Mouse (Mus musculus) thymus, adult 2 months (tissue): Measurements from ENCODE around the gene C130074G19Rik. TPM values are rescaled to one million over a fixed set of nuclear protein-coding genes. Genes with fewer than 3 reads are reported as not detected.

Source experiments
- DNase-seq: peaks from one replicate; pipeline ENCODE4 v3.0.0; 2021
- H3K27ac ChIP-seq: fragments of 200-500 bp; 2 replicates; pipeline ENCODE4 v1.5.1; 2012; ENCODE audit warnings: low read length, control low read depth; ENCODE audit not compliant: control insufficient read depth, insufficient read depth
- H3K27me3 ChIP-seq: fragments of 200-500 bp; 2 replicates; pipeline ENCODE4 v1.6.1; 2012; ENCODE audit warnings: mild to moderate bottlenecking, low read length, moderate library complexity, mixed read lengths; ENCODE audit not compliant: control insufficient read depth, insufficient read depth
- H3K36me3 ChIP-seq: fragments of 200-500 bp; 2 replicates; pipeline ENCODE4 v1.6.1; 2012; ENCODE audit warnings: mild to moderate bottlenecking, low read length, moderate library complexity; ENCODE audit not compliant: control insufficient read depth, insufficient read depth
- H3K4me1 ChIP-seq: fragments of 200-500 bp; replicated peaks from 2 replicates; pipeline ENCODE4 v1.6.1; 2012; ENCODE audit warnings: low read length; ENCODE audit not compliant: control insufficient read depth, insufficient read depth
- H3K4me3 ChIP-seq: fragments of 200-500 bp; 2 replicates; pipeline ENCODE4 v1.5.1; 2012; ENCODE audit warnings: mild to moderate bottlenecking, low read length, control low read depth, moderate library complexity; ENCODE audit not compliant: control insufficient read depth, insufficient read depth
- CTCF ChIP-seq: fragments of 200-500 bp; IDR thresholded peaks from 2 replicates; pipeline ENCODE4 v1.5.1; 2012; ENCODE audit warnings: mild to moderate bottlenecking, control low read depth, low read length, moderate library complexity, borderline replicate concordance; ENCODE audit not compliant: control insufficient read depth, poor library complexity, insufficient read depth; ENCODE audit errors: extremely low read depth
- POLR2A ChIP-seq: fragments of 200-500 bp; IDR thresholded peaks from 2 replicates; pipeline ENCODE4 v1.6.1; 2012; ENCODE audit warnings: mild to moderate bottlenecking, low read length, control low read depth, moderate library complexity; ENCODE audit not compliant: control insufficient read depth, poor library complexity, insufficient read depth; ENCODE audit errors: extremely low read depth
- WGBS: fragments of 180-500 bp; shearing (Covaris S2); methylation state at CpG from one replicate; pipeline ENCODE4 v1.1.7; 2018; 5-methylcytosine and 5-hydroxymethylcytosine counted together
- polyA plus RNA-seq: library from polyadenylated mRNA; depleted of rRNA; stranded (reverse); fragments of >200 nt; gene quantifications from 2 replicates; pipeline ENCODE4 v1.2.3, GENCODE M21; 2012

C130074G19Rik gene
- polyA plus RNA-seq, 1 experiment, result 3.2 TPM

- TF ChIP-seq POLR2A (no peak), CTCF (no peak)
- H3K36me3 ChIP-seq, result no peaks in the 10 kb centered on the region
- 94% methylated on average over 9 of the region's 9 CpGs for WGBS
- H3K27me3 ChIP-seq, result no peaks in the 10 kb centered on the region
- no peak for DNase-seq
- H3K27ac ChIP-seq, result no peak overlapping the region
- H3K4me1 ChIP-seq, result peaks cover 12% of the 10 kb centered on the region
- H3K4me3 ChIP-seq, result no peak overlapping the region
Measured at GRCm38 (mm10) chr1:184857216-184857615, 25.8 kb downstream of the C130074G19Rik start.

DNA sequence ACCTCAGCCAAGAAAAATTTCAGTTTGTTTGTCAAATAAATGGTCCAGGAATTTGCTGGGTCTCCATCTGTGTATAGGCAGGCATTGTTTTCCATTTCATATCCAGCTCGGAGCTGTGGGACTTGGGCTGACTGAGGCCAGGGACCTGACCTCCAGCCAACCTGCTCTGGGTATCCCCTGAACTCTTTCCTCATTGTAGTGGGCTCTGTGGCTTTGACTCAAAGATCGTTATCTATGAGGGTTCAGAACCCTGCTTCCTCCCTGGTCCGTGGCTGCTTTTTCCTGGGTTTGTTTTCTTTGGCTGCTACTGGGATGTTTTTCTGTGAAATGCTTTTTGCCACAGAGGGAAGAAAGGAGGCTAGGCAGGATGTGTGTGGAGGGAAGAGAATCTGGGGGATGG lies 29.1 kb downstream of the C130074G19Rik start:
- Histone ChIP-seq H3K4me3 (no peak overlapping the region), H3K36me3 (no peaks in the 10 kb centered on the region), H3K27ac (no peak overlapping the region), H3K27me3 (no peaks in the 10 kb centered on the region), H3K4me1 (peaks cover 20% of the 10 kb centered on the region)
- TF ChIP-seq CTCF (no peak), POLR2A (no peak)
- DNase-seq, result no peak
- 1% methylated on average over 3 of the region's 3 CpGs for WGBS

- peak; percentile 70 for DNase-seq
- Histone ChIP-seq H3K27me3 (no peaks in the 10 kb centered on the region), H3K27ac (no peak overlapping the region), H3K4me1 (peaks cover 20% of the 10 kb centered on the region), H3K4me3 (no peak overlapping the region), H3K36me3 (no peaks in the 10 kb centered on the region)
- TF ChIP-seq CTCF (peak; percentile 55; the same call in 1 of the 2 replicates), POLR2A (no peak)
- WGBS, result 7% methylated on average over 5 of the region's 5 CpGs
Measured at GRCm38 (mm10) chr1:184853339-184853738, 29.7 kb downstream of the C130074G19Rik start.

DNA sequence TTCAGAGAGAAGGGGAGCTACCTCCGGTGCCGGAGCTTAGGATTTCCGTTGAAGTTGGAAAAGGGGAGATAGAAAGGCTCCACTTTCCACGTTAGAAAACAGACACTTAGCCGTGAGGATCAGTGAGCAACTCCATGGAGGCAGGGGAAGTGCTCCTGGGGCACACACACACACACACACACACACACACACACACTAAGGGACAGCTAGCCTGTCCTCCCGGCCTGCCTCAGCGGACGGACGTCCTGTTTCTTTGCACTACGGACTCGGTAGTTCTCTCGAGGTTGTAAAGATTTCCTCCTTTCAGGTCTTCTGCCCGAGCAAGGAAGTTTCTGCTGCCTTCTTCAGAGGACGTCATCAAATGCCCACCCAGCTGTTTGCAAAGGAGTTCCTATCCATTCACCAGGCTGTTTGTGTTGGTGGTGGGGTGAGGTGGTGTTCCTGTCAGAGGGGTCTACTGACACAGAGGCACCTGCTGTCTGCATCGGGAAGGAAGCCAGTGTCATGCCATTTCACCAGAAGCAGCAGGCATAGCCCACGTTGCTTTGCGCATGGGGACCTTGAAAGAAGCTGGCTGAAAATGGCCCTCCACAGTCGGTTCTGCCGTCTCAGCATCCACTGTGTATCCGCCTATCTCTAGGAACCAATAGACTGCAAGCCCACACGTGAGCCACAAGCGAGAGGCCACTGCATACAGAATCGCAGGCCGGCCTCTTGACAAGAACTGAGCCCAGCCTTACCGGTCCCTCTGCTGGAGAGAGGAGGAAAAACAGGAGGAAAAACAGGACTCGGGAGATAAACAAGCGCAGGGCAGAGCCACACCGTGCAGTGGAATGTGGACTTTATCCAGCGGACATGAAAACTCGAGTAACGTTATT lies 31.0 kb downstream of the C130074G19Rik start:
- Histone ChIP-seq H3K27me3 (no peaks in the 10 kb centered on the region), H3K36me3 (no peaks in the 10 kb centered on the region), H3K27ac (peak overlapping the region; percentile 1; the same call in 1 of the 2 replicates), H3K4me1 (peaks cover 20% of the 10 kb centered on the region), H3K4me3 (peak overlapping the region; percentile 30)
- TF ChIP-seq CTCF (peak; percentile 69; the same call in 1 of the 2 replicates), POLR2A (no peak)
- WGBS, result 10% methylated on average over 31 of the region's 31 CpGs
- DNase-seq, result peak; percentile 59

GRCm38 (mm10) chr1:184851166-184851565 lies 31.9 kb downstream of the C130074G19Rik start:
- Histone ChIP-seq H3K27ac (no peak overlapping the region), H3K4me3 (no peak overlapping the region), H3K27me3 (no peaks in the 10 kb centered on the region), H3K4me1 (peaks cover 24% of the 10 kb centered on the region), H3K36me3 (no peaks in the 10 kb centered on the region)
- DNase-seq, result no peak
- 82% methylated on average over 7 of the region's 7 CpGs for WGBS
- no peak for TF ChIP-seq CTCF
- no peak for TF ChIP-seq POLR2A

- WGBS, result 69% methylated on average over 3 of the region's 3 CpGs
- no peak overlapping the region for H3K4me3 ChIP-seq
- no peak overlapping the region for H3K27ac ChIP-seq
Measured at GRCm38 (mm10) chr1:184846973-184847372, 36.0 kb downstream of the C130074G19Rik start.

More at GRCm38 (mm10) chr1:184846973-184847372, 36.0 kb downstream of the C130074G19Rik start:
- TF ChIP-seq POLR2A (no peak), CTCF (no peak)
- Histone ChIP-seq H3K36me3 (no peaks in the 10 kb centered on the region), H3K27me3 (no peaks in the 10 kb centered on the region), H3K4me1 (peaks cover 16% of the 10 kb centered on the region)
- no peak for DNase-seq
